Mouse (Mus musculus) inflammation-experienced regulatory T-cells, adult 6 months (primary cell): ENCODE data around the gene Dpf1. TPM values are rescaled to one million over a fixed set of nuclear protein-coding genes. Genes with fewer than 3 reads are reported as not detected.
A peak's percentile ranks its signal among the peaks of the same experiment; 100 is the strongest.

Source experiments
- ATAC-seq: one replicate; pipeline ENCODE4 v1.8.0; 2017
- polyA plus RNA-seq, 3 experiments: library from polyadenylated mRNA; unstranded; fragments of 100-300 nt; shearing (Covaris generic); gene quantifications; one replicate each; pipeline ENCODE4 v1.2.1; 2017

Dpf1 gene
- 1 to 10 TPM in 1 of 3 experiments, under 1 TPM in 1, not detected in 1; 0.13 to 1.2 TPM for polyA plus RNA-seq

- peak; percentile 29 for ATAC-seq
These were observed at the start of gene Dpf1 for GRCm38 (mm10) chr7:29303738-29304462. Gene Dpf1 (plus strand): TSS chr7:29303951.

- ATAC-seq: no peak
These were observed 47.9 kb upstream of the Dpf1 start for GRCm38 (mm10) chr7:29255875-29256274.

GRCm38 (mm10) chr7:29257368-29257767 is 46.4 kb upstream of the Dpf1 start:
- ATAC-seq: no peak

GRCm38 (mm10) chr7:29259781-29260730 is 43.7 kb upstream of the Dpf1 start:
- no peak for ATAC-seq

- ATAC-seq: no peak
These were observed 41.6 kb upstream of the Dpf1 start for GRCm38 (mm10) chr7:29262151-29262550.

GRCm38 (mm10) chr7:29263831-29264230 is 39.9 kb upstream of the Dpf1 start:
- no peak for ATAC-seq

- no peak for ATAC-seq
These were observed 38.1 kb upstream of the Dpf1 start for GRCm38 (mm10) chr7:29265636-29266035.

- ATAC-seq: no peak
These were observed 36.8 kb upstream of the Dpf1 start for GRCm38 (mm10) chr7:29266931-29267330.

GRCm38 (mm10) chr7:29270445-29270844 is 33.3 kb upstream of the Dpf1 start:
- no peak for ATAC-seq

- no peak for ATAC-seq
These were observed 31.9 kb upstream of the Dpf1 start for GRCm38 (mm10) chr7:29271687-29272465.

- no peak for ATAC-seq
These were observed 27.0 kb upstream of the Dpf1 start for GRCm38 (mm10) chr7:29276715-29277114.

GRCm38 (mm10) chr7:29277510-29277909 is 26.2 kb upstream of the Dpf1 start:
- ATAC-seq: no peak

- ATAC-seq: no peak
These were observed 24.5 kb upstream of the Dpf1 start for GRCm38 (mm10) chr7:29279261-29279660.

- ATAC-seq: no peak
These were observed 23.8 kb upstream of the Dpf1 start for GRCm38 (mm10) chr7:29279924-29280323.

- no peak for ATAC-seq
These were observed 22.9 kb upstream of the Dpf1 start for GRCm38 (mm10) chr7:29280801-29281200.

GRCm38 (mm10) chr7:29281201-29282073 is 22.3 kb upstream of the Dpf1 start, which contains the start of gene Spint2:
Gene Spint2 (minus strand): TSS chr7:29281912.
- ATAC-seq: peak; percentile 67

- ATAC-seq: no peak
These were observed 21.6 kb upstream of the Dpf1 start for GRCm38 (mm10) chr7:29282074-29282554.

GRCm38 (mm10) chr7:29283876-29284275 is 19.9 kb upstream of the Dpf1 start:
- ATAC-seq: no peak

GRCm38 (mm10) chr7:29284523-29284922 is 19.2 kb upstream of the Dpf1 start:
- no peak for ATAC-seq

GRCm38 (mm10) chr7:29287481-29287880 is 16.3 kb upstream of the Dpf1 start:
- no peak for ATAC-seq

GRCm38 (mm10) chr7:29288079-29288478 is 15.7 kb upstream of the Dpf1 start:
- no peak for ATAC-seq
